Mouse (Mus musculus) heart, adult 2 months (tissue): ENCODE results near the gene Ttc23.

Source experiments
- EP300 ChIP-seq: fragments of 200-500 bp; IDR thresholded peaks from 2 replicates; pipeline ENCODE4 v1.6.1; 2011; ENCODE audit warnings: low read depth, low read length, control low read depth; ENCODE audit not compliant: insufficient read depth
- POLR2A ChIP-seq: fragments of 200-500 bp; IDR thresholded peaks from 2 replicates; pipeline ENCODE4 v1.6.1; 2011; ENCODE audit warnings: mild to moderate bottlenecking, low read depth, low read length, control low read depth; ENCODE audit not compliant: insufficient read depth

DNA sequence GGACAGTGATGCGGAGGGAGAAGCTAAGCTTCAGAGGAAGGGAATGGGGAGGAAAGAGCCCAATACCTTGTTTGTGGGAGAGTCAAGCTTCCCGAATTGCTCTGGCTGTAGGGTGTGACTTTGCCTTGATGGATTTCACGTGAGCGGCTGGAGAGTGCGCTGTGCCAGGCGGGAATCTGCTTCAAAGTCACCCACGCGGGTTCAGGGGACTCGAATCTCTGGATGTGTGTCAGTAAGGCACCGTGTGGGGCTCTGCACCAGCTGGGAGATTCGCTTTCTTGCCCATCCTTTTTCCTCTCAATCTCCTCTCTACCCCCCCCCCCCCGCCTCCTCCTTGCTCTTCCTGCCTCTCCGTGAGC, 156.6 kb downstream of the Ttc23 start:
- TF ChIP-seq POLR2A (no peak), EP300 (no peak)
